ENCODE assay signal across 9 mouse cellular contexts in genomic region chr7:38262406-38262805, GRCm38 (mm10). TPM values are rescaled to one million over a fixed set of nuclear protein-coding genes. Genes with fewer than 3 reads are reported as not detected.
DNase-seq lines count a peak whose midpoint lies in the region; ATAC-seq and TF ChIP-seq lines count a peak whose summit lies in the region.
"Had no signal": no experiment of that assay in that cellular context is flagged by ENCODE, and none has a peak within 500 bp of the region (broad histone marks: within the 10 kb centered on the region; RNA-seq: fewer than 3 reads in every experiment).

No protein-coding gene starts in this region.

- H3K4me2 ChIP-seq in forebrain, postnatal 0 days (ENCODE audit: low read depth): no peak overlapping the region
- H3K4me2 ChIP-seq in forebrain, embryonic 12.5 days: no peak overlapping the region

- H3K36me3 ChIP-seq in forebrain, postnatal 0 days (ENCODE audit: insufficient read depth): peaks cover 62% of the 10 kb centered on the region
- peaks cover 65% of the 10 kb centered on the region for H3K36me3 ChIP-seq in forebrain, embryonic 12.5 days (replicated peaks)

- TF ChIP-seq CTCF in forebrain, postnatal 0 days (IDR thresholded peaks at IDR 0.05; ENCODE audit: low read depth): no peak

- no peaks in the 10 kb centered on the region for H3K4me1 ChIP-seq in forebrain, postnatal 0 days (ENCODE audit: insufficient read depth)
- H3K4me1 ChIP-seq in forebrain, embryonic 12.5 days: no peaks in the 10 kb centered on the region

- WGBS in forebrain, postnatal 0 days: 52% methylated on average over 5 of the region's 5 CpGs
- 94% methylated on average over 5 of the region's 5 CpGs for WGBS in forebrain, embryonic 12.5 days

- no peaks in the 10 kb centered on the region for H3K9me3 ChIP-seq in forebrain, postnatal 0 days (ENCODE audit: low read length)
- H3K9me3 ChIP-seq in forebrain, embryonic 12.5 days: no peaks in the 10 kb centered on the region
- H3K9me3 ChIP-seq: megakaryocyte, embryonic 14.5 days had no signal

- peak; percentile 39; the same call in 1 of the 2 replicates for ATAC-seq in forebrain, postnatal 0 days
- ATAC-seq in forebrain, embryonic 12.5 days (ENCODE audit: low FRiP score): no peak
- no peak for ATAC-seq in inflammation-experienced regulatory T-cells, adult 6 months

- no peaks in the 10 kb centered on the region for H3K27me3 ChIP-seq in forebrain, postnatal 0 days (ENCODE audit: insufficient read depth, low read length)
- no peaks in the 10 kb centered on the region for H3K27me3 ChIP-seq in forebrain, embryonic 12.5 days
- H3K27me3 ChIP-seq: megakaryocyte, embryonic 14.5 days had no signal

- no peak overlapping the region for H3K27ac ChIP-seq in forebrain, postnatal 0 days (ENCODE audit: low read depth, low read length)
- H3K27ac ChIP-seq in forebrain, embryonic 12.5 days: no peak overlapping the region

- peak; percentile 55 for DNase-seq in forebrain, postnatal 0 days
- DNase-seq in layer of hippocampus, adult 11-12 months (ENCODE audit: low spot score): peak; percentile 29
- DNase-seq in layer of hippocampus, adult 9-10 months (ENCODE audit: low spot score): no peak
- DNase-seq in adrenal gland, adult 8-10 months: peak; percentile 55
- DNase-seq in cerebellum, adult 9-10 months: peak; percentile 81
- no peak for DNase-seq in lung, postnatal 10 days

- no peak overlapping the region for H3K9ac ChIP-seq in forebrain, postnatal 0 days
- H3K9ac ChIP-seq in forebrain, embryonic 12.5 days: no peak overlapping the region

- no peak overlapping the region for H3K4me3 ChIP-seq in forebrain, postnatal 0 days (ENCODE audit: low read depth, low read length)
- no peak overlapping the region for H3K4me3 ChIP-seq in forebrain, embryonic 12.5 days (replicated peaks)
- H3K4me3 ChIP-seq: megakaryocyte, embryonic 14.5 days had no signal

RNA-seq across cellular contexts. Expression of gene Pop4, which starts 8.8 kb away (rescaled TPM):
- 76.9 and 100 TPM in 2 replicates for total RNA-seq in forebrain, postnatal 0 days (2014; rRNA removed)
- polyA plus RNA-seq in forebrain, postnatal 0 days (2015; fragmentation: Nextera tagmentation; extraction: Ambion mirVana): 74.9 and 83.0 TPM in 2 replicates
- 94.3 and 94.5 TPM in 2 replicates for polyA plus RNA-seq in forebrain, embryonic 12.5 days (2016; fragmentation: Nextera tagmentation; extraction: Ambion mirVana)
- total RNA-seq in adrenal gland, adult 8-10 months (2022): 10 to 100 TPM; 48.6 to 85.5 (median 68.1) TPM
- polyA plus RNA-seq in inflammation-experienced regulatory T-cells, adult 6 months (2017; shearing (Covaris generic)): 10 to 100 TPM; 29.6 to 38.7 (median 31.1) TPM

RNA-seq across cellular contexts. Expression of gene Plekhf1, which starts 34.6 kb away (rescaled TPM):
- 0.62 and 0.86 TPM in 2 replicates for total RNA-seq in forebrain, postnatal 0 days (2014; rRNA removed)
- polyA plus RNA-seq in forebrain, postnatal 0 days (2015; fragmentation: Nextera tagmentation; extraction: Ambion mirVana): 0.52 and 0.54 TPM in 2 replicates
- 1.3 and 1.4 TPM in 2 replicates for polyA plus RNA-seq in forebrain, embryonic 12.5 days (2016; fragmentation: Nextera tagmentation; extraction: Ambion mirVana)
- 1 to 10 TPM; 1.2 to 1.9 (median 1.7) TPM for total RNA-seq in adrenal gland, adult 8-10 months (2022)
- polyA plus RNA-seq in inflammation-experienced regulatory T-cells, adult 6 months (2017; shearing (Covaris generic)): 1 to 10 TPM in 2 of 3 experiments, under 1 TPM in 1; 0.37 to 2.9 (median 1.0) TPM

Comparison
In these comparisons a context has a peak if more than half of its experiments do, and no peak if none do; other contexts are left out.
1. DNase-seq: peak in forebrain, postnatal 0 days (single experiment), layer of hippocampus, adult 11-12 months (single experiment), adrenal gland, adult 8-10 months (single experiment) and cerebellum, adult 9-10 months (single experiment); none in layer of hippocampus, adult 9-10 months (single experiment) and lung, postnatal 10 days (single experiment).